Mouse (Mus musculus) adrenal gland, postnatal 10 days (tissue): ENCODE data around the gene Arl5a. TPM values are rescaled to one million over a fixed set of nuclear protein-coding genes. Genes with fewer than 3 reads are reported as not detected.

ENCODE experiments used
- DNase-seq: peaks from one replicate; pipeline ENCODE4 v3.0.0; 2021; ENCODE audit warnings: mixed read lengths
- long read RNA-seq, 2 experiments: library from polyadenylated mRNA; stranded (forward); transcript quantifications; one replicate each; pipeline ENCODE4 v2.0.0; 2021
- total RNA-seq, 2 experiments: library from RNA; stranded (reverse); gene quantifications; 2 replicates each; pipeline ENCODE4 v1.2.3; 2021

Gene Arl5a
- 10 to 100 TPM; 44.6 to 46.8 TPM for total RNA-seq
- long read RNA-seq, experiment 1, full-length matches to known transcripts, result 28 of 38 reads
- long read RNA-seq, experiment 1, partial matches to known transcripts, result 0 of 38 reads
- long read RNA-seq, experiment 1, other reads (novel, unspliced or antisense), result 10 of 38 reads
- long read RNA-seq, experiment 2, full-length matches to known transcripts, result 18 of 27 reads
- long read RNA-seq, experiment 2, partial matches to known transcripts, result 0 of 27 reads
- long read RNA-seq, experiment 2, other reads (novel, unspliced or antisense), result 9 of 27 reads

DNA sequence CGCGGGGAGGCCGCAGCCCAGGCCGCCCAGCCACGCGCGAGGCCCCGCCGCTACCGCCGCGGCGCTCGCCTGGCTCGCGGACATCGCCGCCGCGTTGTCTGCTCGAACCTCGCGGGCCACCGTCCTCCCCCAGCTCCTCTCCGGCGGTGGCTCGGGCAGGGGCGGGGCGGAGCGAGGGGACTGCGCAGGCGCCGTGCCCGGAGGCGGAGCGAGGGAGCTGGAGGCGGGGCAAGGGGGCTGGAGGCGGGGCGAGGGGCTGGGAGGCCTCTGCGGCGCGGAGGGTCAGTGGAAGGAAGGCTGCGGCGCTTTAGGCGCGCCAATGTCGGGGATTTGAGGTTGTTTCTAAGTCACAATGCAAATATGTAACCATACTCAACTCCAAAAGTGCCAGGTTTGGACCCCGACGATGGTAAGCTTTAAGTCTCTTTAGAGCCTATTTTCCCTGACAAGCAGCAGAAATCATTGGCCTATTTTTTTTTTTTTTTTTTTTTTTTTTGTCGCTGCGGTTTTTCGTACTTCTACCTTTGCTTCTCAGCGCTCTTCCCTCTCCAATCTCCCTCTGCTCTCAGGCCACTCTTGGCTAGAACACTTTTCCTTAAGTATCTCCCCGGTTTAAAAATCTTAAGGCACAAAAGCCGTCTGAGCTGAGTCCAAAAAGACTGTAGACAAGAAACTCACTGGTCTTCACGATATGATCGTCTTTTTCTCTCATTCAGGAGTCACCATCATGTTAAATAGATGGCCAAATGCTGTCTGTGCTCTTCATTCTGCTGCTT lies at the start of gene Arl5a:
Gene Arl5a, minus strand, starts transcription at position 155 of the 776 bp plus-strand sequence.
- peak; percentile 100 for DNase-seq

DNA sequence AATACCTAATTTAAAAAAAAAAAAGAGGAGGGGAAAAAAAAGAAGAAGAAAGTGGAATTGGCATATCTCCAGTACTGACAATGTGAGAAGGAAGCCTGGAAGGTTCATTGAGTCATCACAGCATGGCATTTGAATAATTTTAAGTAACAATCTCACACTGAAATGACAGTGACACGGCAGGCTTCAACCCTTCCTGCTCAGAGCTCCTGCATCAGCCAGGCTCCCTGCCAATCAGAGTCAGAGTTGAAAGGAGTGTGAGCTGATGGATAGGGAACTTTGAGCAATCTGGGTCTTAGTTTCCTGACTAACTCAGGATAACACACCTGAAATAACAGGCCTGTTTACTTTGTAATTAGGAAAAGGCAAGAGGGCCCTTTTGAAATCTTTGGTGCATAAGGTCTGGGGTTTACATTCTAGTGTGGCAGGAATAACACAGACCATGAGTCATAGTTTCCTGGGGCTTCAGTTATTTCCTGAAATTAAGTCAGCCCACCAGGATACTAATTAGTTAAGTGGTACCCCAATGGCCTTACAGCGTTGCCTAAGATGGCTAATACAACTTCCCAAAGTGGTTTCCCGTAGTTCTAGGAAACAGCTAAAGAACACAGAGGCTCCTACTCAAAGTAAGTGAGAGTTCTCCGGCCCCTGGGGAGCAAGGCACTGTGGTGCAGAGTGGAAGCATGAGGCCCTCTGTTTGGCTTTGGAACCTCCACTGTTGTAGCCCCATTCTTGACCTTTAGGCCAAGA lies 47.0 kb upstream of the Arl5a start:
- peak; percentile 31 for DNase-seq

DNA sequence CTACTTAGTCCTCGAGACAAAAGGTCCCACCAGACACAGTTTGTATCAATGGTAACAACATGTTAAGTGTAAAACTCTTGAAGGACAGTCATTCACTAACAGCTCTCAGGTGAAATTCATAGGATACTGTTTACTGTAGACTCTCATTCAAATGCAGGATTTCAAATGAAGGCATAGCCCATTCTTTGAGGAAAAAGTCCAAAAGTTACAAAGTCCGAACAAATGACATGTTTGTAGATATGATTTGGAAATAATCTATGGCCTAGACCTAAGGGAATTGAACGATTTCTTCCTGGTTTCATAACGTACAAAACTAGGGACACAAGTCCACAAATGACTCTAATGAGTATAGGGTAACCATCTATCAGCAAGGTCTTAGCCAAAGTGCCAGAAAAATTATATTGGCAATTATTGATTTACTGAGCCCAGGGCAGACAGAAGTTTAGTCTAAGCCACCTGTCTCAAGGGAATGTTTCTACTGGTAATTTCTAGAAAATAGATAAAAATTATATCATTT lies 45.4 kb upstream of the Arl5a start:
- DNase-seq, result no peak

DNA sequence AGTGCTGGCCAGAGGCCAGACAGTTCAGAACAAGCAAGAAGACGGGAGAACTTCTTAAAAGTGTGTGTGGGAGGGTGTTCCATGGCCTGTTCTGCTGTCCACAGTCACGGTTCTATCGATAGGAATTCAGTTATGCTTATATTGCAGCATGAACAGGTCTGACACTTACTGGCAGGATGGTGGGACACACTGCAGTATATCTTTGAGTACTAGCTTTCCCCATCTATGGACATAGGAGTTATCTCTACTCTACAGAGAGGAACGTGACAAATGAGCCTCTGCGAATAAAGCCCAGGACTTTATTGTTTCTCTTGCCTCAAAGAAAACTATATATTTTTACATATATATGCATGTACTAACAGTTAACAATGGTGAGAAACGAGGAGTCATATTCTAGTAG lies 42.9 kb upstream of the Arl5a start:
- no peak for DNase-seq

DNA sequence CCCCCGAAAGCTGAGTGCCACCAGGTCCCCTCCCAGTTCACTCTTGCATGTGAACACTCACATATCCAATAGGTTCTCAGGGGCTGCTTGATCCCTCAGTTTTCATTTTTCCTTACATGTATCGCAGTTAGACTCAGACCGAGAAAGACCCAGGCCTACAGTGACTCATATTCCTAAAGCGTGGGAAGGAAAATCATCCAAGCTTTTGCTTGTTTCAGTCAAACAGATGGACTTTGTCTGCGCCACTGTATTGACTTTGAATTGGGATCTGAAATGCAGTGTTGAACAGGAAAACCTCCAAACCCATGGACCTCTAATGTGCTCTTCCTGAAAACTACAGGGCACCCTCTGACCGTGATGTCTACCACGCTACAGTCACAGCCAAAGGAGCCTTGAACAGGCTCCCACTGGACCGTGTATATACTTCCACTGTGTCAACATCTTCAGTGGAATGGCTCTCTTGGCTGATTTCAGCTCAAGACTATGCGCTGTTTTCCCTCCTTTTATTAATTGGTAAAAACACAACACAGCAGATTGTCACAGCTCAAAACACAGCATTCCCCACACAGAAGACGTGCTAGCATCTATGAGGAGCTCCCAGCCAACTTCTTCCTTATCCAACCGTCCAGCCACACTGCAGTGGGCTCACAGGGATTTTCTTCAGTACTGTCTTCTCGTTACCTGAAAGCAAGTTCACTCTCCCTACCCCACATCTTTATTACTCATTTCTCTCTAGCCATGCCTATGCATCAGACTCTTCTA lies 36.7 kb upstream of the Arl5a start:
- no peak for DNase-seq

DNA sequence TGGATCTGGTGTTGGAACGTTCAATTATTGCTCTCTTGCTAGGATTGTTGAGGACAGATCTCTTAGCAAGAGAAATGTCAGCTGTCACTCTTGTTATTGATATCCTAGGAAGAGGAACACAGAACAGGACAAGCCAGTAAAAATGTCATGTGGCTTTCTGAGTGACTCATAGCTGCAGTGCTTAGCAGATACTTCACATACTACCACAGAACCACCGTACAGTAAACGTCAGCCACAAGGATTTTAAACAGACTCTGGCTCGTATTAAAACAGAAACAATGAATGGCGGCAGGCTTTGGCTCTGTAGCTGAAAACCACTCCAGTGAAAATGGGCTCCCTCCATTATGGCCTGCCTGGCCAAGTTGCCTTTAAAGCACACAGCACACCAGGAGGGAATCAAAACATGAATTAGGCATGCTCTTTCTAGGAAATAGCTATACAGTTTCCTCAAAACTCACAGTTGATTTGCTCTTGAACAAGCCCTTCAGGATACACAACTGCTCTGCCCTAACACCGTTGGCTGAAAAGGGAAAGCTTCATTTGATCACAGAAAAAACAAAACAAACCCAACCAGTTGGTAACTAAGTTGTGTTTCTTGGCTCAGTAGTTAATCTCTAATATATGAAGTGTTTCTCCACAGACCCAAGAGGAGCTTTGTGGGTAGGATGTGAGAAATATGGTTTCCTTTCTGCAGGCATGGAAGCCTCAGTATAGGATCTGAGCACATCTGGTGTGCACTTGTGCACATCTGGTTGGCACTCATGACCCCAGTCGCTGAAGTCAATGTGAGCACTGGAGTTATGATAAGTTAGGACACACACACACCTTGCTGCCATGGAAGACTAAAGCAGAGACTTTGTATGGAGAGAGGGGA lies 31.1 kb upstream of the Arl5a start:
- DNase-seq, result no peak

DNA sequence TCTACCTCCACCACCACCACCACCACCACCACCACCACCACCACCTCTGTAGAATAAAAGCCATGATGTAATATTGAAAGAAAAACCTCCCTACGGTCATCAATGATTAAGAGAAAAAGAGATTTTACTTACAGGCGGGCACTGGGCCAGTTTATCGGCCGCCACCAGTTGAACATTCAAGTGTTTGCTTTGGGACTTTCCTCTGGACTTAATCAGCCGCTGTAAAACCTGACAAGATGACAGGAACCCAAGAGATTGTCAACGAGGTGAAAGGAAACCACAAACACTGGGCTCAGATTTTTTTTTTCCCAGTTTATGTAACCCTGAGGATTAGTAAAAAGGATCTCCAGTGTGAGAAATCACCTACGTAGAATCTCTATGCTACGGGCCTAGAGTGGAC lies 25.1 kb upstream of the Arl5a start:
- no peak for DNase-seq

DNA sequence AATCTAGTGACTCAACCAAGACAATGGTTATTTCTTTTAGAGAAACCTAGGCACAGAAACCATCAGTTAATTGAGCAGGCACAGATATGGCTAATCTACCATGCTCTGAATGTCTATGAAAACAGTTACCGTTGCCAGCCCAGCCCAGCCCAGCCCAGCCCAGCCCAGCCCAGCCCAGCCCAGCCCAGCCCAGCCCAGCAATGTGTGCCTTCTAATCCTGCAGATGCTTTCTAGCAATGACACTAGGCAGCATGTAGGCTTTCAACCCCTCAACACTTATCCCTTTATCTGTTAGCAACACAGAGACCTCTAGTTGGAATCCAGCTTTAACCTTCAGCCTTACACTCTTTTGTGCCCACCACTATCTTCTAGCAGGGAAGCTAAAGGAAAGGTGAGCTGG lies 24.2 kb upstream of the Arl5a start:
- DNase-seq, result no peak

DNA sequence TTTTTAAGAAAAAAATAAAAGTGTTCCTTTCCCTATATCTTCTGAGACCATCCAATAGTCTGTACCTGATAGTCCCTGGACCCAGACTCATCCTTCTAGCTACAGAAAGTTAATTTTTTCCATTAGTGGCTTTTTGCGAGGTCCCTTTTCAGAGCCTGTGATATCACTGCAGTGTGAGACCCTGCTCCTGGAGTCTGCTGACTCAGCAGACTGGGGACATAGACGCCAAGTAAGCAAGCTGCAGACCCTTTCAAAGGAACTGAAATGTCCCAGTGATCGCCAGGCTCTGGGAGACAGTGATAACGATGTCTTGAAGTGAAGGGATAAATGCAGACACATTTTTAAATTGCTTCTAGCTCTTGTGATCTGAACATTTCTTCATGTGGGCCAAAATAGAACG lies 21.9 kb upstream of the Arl5a start:
- no peak for DNase-seq

DNA sequence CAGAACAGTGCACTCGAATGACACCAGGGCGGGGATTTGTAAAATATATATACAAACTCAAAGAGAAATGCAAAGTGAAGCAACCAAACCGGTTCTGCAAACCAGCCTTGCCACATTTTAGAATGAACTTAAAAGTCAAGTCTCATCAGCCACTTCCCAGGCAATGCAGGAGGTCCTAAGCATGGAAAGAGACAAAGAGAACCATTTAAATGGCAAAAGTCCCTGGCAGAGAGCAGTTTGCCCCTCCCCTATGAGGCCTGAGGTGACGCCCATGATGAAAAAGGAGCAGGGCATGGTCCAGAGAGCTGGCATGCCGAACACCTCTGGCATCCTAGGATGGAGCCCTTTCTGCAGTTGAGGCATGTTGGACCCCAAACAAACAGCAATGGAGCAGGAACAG lies 17.4 kb upstream of the Arl5a start:
- no peak for DNase-seq

DNA sequence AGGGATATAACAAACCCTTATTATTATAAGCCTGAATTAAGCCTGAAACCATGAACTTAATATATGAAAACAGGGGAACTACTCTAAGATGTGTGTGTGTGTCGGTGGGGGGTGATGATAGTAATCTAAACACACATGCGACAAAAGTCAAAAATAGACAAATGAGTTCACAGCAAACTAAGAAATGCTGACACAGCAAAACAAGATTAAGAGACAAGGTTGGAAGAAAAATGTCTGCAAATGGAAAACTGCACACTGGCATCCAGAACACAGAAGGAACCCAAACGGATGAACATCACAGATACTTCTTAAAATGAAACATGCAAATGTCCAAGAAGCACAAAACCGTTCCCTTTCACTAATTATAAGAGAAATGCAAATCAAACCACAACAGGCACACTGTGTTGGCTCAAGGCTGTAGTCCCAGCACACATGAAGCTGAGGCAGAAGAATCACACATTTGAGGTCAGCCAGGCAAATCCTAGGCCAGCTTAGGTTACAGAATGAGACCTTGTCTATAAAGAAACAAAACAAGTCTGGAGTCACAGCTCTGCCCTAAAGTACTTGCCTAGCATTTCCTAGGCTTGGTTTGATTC lies 15.8 kb upstream of the Arl5a start:
- DNase-seq, result no peak

DNA sequence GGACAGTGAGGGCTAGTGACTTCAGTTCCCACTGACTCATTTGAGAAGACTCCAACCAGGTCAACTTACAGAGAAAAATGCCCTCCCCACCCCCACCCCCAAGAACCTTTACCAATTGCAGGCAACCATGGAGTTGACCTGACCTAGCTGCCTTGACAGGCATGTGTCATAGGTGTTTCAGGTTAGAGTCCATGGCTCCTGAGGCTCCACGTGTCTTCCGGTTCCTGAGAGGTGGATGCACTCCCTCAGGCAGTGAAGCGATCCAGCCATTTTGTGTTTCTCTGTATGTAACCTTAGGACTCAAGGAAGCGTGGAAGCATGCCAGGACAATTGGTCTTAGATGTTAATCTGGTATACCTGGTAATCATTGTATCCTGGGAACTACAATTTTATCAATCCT lies 13.7 kb upstream of the Arl5a start:
- no peak for DNase-seq

DNA sequence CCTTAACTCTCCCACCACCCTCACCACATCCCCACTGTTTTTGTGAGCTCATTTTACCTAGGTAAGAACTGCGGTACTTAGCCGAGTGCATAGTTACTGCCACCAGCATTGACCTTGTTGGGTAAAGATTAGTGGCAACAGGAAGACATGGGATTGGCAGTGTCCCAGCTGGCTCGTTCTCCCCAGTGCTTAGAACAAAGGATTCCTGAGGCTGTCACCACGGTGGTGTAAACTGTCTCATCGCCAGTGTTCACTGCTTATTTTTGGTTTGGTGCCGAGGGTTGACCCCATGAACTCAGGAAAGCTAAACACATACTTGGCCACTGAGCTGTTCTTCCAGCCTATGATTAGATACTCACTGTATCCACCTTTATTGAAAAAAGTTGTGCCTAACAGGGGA lies 13.3 kb upstream of the Arl5a start:
- peak; percentile 87 for DNase-seq

DNA sequence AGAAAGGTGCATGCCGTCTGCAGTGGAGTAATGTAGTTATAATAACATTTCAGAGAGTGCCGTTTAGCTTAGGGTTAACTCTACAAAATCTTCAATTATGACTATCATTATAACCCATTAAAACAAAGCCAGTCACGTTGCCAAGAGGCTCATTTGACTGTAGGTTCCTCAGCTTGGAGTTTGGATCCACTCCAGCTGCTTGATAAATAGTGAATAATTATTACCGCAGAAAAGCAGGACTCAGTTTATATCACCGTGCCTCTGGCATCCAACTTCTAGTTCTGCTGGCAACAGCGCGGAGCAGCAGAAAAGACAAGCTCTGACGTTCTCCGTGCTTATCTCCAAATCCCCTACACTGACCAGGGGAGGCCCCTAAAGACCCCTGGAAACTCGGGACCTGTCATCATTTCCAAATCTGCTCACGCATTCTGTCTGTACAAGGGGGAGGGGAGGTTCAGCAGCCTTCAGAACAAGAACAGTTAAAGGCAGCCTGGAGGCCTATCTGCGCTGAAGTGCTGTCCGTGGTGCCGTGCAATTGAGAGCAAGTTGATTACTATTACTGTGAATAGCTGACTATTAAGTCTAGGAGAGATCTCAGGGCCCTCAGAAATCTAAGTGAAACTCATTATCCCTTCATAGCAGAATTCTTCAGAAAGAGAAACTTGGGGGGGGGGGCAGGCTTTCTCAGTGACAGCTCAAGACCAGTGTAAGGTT lies 11.4 kb upstream of the Arl5a start:
- no peak for DNase-seq

DNA sequence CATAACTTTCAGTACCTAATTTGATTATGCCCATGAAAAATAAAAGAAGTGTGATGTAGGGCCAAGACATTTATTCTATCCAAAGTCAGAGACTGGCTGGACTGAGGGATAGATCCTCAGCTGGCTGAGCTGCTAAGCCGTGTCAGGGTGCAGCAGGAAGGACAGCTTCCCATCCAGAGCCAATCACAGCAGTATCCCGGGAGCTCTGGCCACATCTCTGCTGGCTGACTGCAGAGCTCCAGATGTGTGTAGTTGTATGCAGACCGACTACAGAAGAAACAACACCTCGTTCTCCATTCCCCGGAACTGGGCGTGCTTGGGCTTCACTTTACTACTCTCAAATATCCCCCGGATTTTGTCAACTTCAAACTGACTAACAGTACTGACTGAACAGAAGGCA lies 8.7 kb upstream of the Arl5a start:
- no peak for DNase-seq

DNA sequence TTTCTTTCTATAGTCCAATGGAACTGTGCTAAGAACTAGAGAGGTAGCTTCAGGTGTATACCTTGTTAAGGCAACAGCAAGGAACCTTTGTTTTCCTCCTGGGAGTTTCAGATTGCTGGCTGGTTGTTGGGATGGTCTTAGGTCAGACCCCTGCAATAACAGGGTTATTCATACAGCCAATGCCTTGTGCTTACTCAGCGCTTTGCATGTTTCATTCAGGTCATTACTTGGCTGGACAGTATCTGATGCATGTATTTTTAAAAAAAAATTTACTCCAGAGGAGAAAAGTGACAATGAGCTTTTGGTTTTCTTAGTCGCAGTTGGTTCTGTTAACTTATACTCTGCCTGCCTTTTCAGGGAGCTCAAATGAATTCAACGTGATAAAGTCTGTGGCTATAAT lies 2.7 kb upstream of the Arl5a start:
- no peak for DNase-seq

DNA sequence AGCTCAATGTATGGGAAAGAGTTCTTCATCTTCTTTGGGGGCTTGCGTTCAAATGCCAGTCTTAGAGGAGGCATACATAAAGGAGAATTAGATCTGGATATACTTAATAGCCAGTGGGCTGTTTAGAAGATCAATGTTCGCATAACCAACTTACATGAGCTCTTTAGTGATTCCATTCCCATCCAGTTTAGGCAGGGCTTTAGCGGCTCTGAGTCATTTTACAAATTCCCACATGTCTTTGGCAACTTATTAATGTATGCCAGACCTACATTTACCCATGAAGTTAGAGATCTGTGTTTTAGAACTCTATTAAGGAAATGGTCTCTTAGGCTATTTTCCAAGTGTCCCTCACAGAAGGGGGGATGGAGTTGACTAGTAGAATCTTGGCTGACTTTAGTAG lies 1.3 kb upstream of the Arl5a start:
- no peak for DNase-seq

DNA sequence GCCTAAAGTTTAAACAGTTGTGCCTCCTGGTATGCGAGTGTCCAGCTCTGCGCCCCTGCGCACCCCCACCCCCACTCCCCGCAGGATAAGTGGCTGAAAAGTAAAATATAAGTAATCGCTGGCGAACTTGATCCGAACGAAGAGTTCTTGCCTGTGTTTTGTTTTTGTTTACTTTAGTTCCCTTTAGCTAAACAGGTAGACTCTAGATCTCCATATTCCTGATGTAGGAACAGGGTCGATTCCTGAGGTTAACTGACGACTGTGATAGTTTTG lies 758 bp upstream of the Arl5a start:
- no peak for DNase-seq

DNA sequence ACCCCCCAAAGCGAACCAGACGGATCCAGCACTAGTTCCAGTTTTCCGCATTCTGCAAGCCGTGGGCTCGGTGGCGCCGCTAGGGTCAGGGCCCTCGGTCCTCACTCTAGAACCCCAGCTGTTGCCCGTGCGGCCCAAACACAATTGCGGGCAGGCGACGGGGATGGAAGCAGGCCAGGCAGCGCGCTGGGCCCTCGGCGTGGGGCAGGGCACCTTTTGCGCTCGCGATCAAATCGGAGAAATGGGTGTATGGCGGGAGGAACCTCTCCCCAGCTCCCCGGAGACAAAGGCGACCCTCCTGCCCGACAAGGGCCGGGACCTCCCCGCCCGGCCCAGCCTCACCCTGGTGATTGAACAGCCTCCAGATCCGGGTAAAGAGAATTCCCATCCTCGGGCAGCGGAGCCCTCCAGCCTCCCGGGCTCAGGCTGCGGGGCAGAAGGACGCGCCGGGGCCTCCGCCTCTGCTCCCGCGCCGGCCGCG lies 413 bp downstream of the Arl5a start:
- peak; percentile 68 for DNase-seq

DNA sequence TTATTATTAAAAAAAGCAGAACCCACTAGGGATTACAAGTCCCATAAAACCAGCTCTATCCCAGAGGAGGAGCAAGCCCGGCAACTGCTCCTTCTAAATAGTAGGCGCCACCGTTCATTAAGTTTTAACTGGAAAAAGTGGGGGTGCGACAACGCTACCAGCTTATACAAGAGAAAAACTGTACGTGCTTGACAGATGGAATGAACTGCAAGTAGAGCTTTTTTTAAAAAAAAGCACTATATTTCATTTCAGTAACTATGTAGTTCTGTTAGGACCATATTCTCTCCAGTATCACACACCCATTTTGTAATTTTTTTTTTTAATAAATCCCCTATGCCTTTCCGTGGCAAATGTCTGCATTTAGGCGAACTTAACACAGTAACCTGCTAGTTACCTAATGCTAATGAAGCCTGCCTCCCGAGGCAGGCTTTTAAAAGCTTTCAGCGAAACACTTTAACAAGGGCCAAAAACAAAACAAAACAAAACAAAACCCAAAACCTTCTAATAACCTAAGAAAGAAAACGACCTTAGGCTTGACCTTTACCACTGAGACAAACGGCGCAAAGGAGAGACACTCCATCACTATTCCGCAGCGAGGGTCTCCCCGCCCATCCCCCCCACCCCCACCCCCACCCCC lies 972 bp downstream of the Arl5a start:
- DNase-seq, result no peak
